In genomic region chr4:65791051-65791450, GRCm38 (mm10) we compare ENCODE assay signal across 16 mouse cellular contexts.
A peak's percentile ranks its signal among the peaks of the same experiment; 100 is the strongest.
DNase-seq lines count a peak whose midpoint lies in the region; ATAC-seq and TF ChIP-seq lines count a peak whose summit lies in the region.
"Had no signal": no experiment of that assay in that cellular context is flagged by ENCODE, and none has a peak within 500 bp of the region (broad histone marks: within the 10 kb centered on the region; RNA-seq: fewer than 3 reads in every experiment).

No protein-coding gene starts in this region.

- H3K36me3 ChIP-seq in midbrain, postnatal 0 days (ENCODE audit: insufficient read depth, low read length), result no peaks in the 10 kb centered on the region
- no peaks in the 10 kb centered on the region for H3K36me3 ChIP-seq in midbrain, embryonic 13.5 days
- no peaks in the 10 kb centered on the region for H3K36me3 ChIP-seq in hindbrain, embryonic 12.5 days
- H3K36me3 ChIP-seq: heart, embryonic 10.5 days; limb, embryonic 13.5 days; lung, embryonic 15.5 days; midbrain, embryonic 10.5 days had no signal

- no peaks in the 10 kb centered on the region for H3K4me1 ChIP-seq in midbrain, postnatal 0 days (ENCODE audit: insufficient read depth, low read length)
- H3K4me1 ChIP-seq in midbrain, embryonic 13.5 days (replicated peaks), result no peaks in the 10 kb centered on the region
- H3K4me1 ChIP-seq in hindbrain, embryonic 12.5 days, result no peaks in the 10 kb centered on the region
- H3K4me1 ChIP-seq: heart, embryonic 10.5 days; limb, embryonic 13.5 days; lung, embryonic 15.5 days; midbrain, embryonic 10.5 days had no signal

- H3K4me3 ChIP-seq in midbrain, postnatal 0 days (ENCODE audit: low read depth, low read length), result no peak overlapping the region
- no peak overlapping the region for H3K4me3 ChIP-seq in midbrain, embryonic 13.5 days (replicated peaks)
- no peak overlapping the region for H3K4me3 ChIP-seq in hindbrain, embryonic 12.5 days
- H3K4me3 ChIP-seq: erythroblast, embryonic 14.5 days; heart, embryonic 10.5 days; limb, embryonic 13.5 days; lung, embryonic 15.5 days; midbrain, embryonic 10.5 days had no signal

- no peak for ATAC-seq in midbrain, postnatal 0 days (ENCODE audit: low FRiP score)
- no peak for ATAC-seq in midbrain, embryonic 13.5 days
- ATAC-seq in hindbrain, embryonic 12.5 days (ENCODE audit: low FRiP score), result no peak
- ATAC-seq: intestine, postnatal 0 days had no signal

- no peaks in the 10 kb centered on the region for H3K9me3 ChIP-seq in midbrain, postnatal 0 days (ENCODE audit: low read length)
- H3K9me3 ChIP-seq in midbrain, embryonic 13.5 days, result no peaks in the 10 kb centered on the region
- H3K9me3 ChIP-seq in hindbrain, embryonic 12.5 days (replicated peaks), result no peaks in the 10 kb centered on the region
- H3K9me3 ChIP-seq: heart, embryonic 10.5 days; limb, embryonic 13.5 days; lung, embryonic 15.5 days; midbrain, embryonic 10.5 days had no signal

- no peak overlapping the region for H3K9ac ChIP-seq in midbrain, postnatal 0 days (replicated peaks; ENCODE audit: low read length, poor library complexity, severe bottlenecking)
- H3K9ac ChIP-seq in midbrain, embryonic 13.5 days (replicated peaks), result no peak overlapping the region
- H3K9ac ChIP-seq in hindbrain, embryonic 12.5 days, result no peak overlapping the region
- H3K9ac ChIP-seq: limb, embryonic 13.5 days; lung, embryonic 15.5 days had no signal

- H3K4me2 ChIP-seq in midbrain, postnatal 0 days (ENCODE audit: low read depth, low read length, poor library complexity, severe bottlenecking), result no peak overlapping the region
- no peak overlapping the region for H3K4me2 ChIP-seq in midbrain, embryonic 13.5 days (replicated peaks)
- H3K4me2 ChIP-seq in hindbrain, embryonic 12.5 days (replicated peaks), result no peak overlapping the region
- H3K4me2 ChIP-seq: limb, embryonic 13.5 days; lung, embryonic 15.5 days had no signal

- H3K27me3 ChIP-seq in midbrain, postnatal 0 days (ENCODE audit: insufficient read depth, low read length), result no peaks in the 10 kb centered on the region
- H3K27me3 ChIP-seq in midbrain, embryonic 13.5 days, result no peaks in the 10 kb centered on the region
- no peaks in the 10 kb centered on the region for H3K27me3 ChIP-seq in hindbrain, embryonic 12.5 days
- H3K27me3 ChIP-seq: limb, embryonic 13.5 days; lung, embryonic 15.5 days had no signal

- TF ChIP-seq CTCF in midbrain, postnatal 0 days (IDR thresholded peaks at IDR 0.05), result peak; percentile 19; the same call in 1 of the 2 replicates

- H3K27ac ChIP-seq in midbrain, postnatal 0 days (ENCODE audit: low read depth, low read length), result no peak overlapping the region
- H3K27ac ChIP-seq in midbrain, embryonic 13.5 days, result no peak overlapping the region
- no peak overlapping the region for H3K27ac ChIP-seq in hindbrain, embryonic 12.5 days
- H3K27ac ChIP-seq: heart, embryonic 10.5 days; limb, embryonic 13.5 days; lung, embryonic 15.5 days; midbrain, embryonic 10.5 days had no signal

- DNase-seq in cerebellum, adult 8-10 months, result peak; percentile 37
- DNase-seq in cerebellum, adult 11-12 months, result no peak
- peak; percentile 20 for DNase-seq in kidney, adult 9 months
- no peak for DNase-seq in kidney, adult 18-20 months
- DNase-seq in midbrain, postnatal 0 days (ENCODE audit: low spot score), result no peak
- DNase-seq in cerebellum, postnatal 14 days, result peak; percentile 11 to 44
- DNase-seq: adrenal gland, adult 8-10 months; thymus, postnatal 36 days had no signal

Comparison
In these comparisons a context has a peak if more than half of its experiments do, and no peak if none do; other contexts are left out.
1. DNase-seq: peak in cerebellum, adult 8-10 months (single experiment), kidney, adult 9 months (single experiment) and cerebellum, postnatal 14 days (2 of 2); none in cerebellum, adult 11-12 months (single experiment), kidney, adult 18-20 months (single experiment) and midbrain, postnatal 0 days (single experiment).